Mouse (Mus musculus) kidney, embryonic 15.5 days (tissue): ENCODE measurements around the gene Sdcbp2. TPM values are rescaled to one million over a fixed set of nuclear protein-coding genes. Genes with fewer than 3 reads are reported as not detected.

ENCODE experiments used
- ATAC-seq: fragments of 200-750 bp; cut with Nextera tagmentation; replicated peaks from 2 replicates; pipeline ENCODE4 v1.8.0; 2017; ENCODE audit warnings: moderate TSS enrichment; ENCODE audit not compliant: low FRiP score
- H3K27ac ChIP-seq: fragments of 300-500 bp; sonication (generic); 2 replicates; pipeline ENCODE4 v1.5.1; 2015; ENCODE audit warnings: mild to moderate bottlenecking, inconsistent platforms
- H3K27me3 ChIP-seq: fragments of 300-500 bp; sonication (generic); 2 replicates; pipeline ENCODE4 v1.6.1; 2015; ENCODE audit warnings: inconsistent platforms
- H3K36me3 ChIP-seq: fragments of 300-500 bp; sonication (generic); 2 replicates; pipeline ENCODE4 v1.6.1; 2015; ENCODE audit warnings: inconsistent platforms
- H3K4me1 ChIP-seq: fragments of 300-500 bp; sonication (generic); 2 replicates; pipeline ENCODE4 v1.6.1; 2015; ENCODE audit warnings: inconsistent platforms
- H3K4me2 ChIP-seq: fragments of 300-500 bp; sonication (generic); 2 replicates; pipeline ENCODE4 v1.6.1; 2015; ENCODE audit warnings: moderate library complexity, mild to moderate bottlenecking, inconsistent platforms
- H3K4me3 ChIP-seq: fragments of 300-500 bp; sonication (generic); replicated peaks from 2 replicates; pipeline ENCODE4 v1.5.1; 2015; ENCODE audit warnings: mild to moderate bottlenecking, inconsistent platforms
- H3K9ac ChIP-seq: fragments of 300-500 bp; sonication (generic); 2 replicates; pipeline ENCODE4 v1.6.1; 2015; ENCODE audit warnings: mild to moderate bottlenecking, inconsistent platforms
- H3K9me3 ChIP-seq: fragments of 300-500 bp; sonication (generic); replicated peaks from 2 replicates; pipeline ENCODE4 v1.6.1; 2016; ENCODE audit warnings: inconsistent platforms
- WGBS: fragments of 180-500 bp; shearing (Covaris S2); methylation state at CpG from one replicate; pipeline ENCODE4 v1.1.7; 2015; ENCODE audit warnings: mixed read lengths; 5-methylcytosine and 5-hydroxymethylcytosine counted together
- polyA plus RNA-seq: library from polyadenylated mRNA; unstranded; fragments of >200 nt; fragmentation: Nextera tagmentation; extraction: Ambion mirVana; gene quantifications from 2 replicates; pipeline ENCODE4 v1.2.1, GENCODE M21; 2015

The Sdcbp2 gene
- 1.4 and 2.2 TPM in 2 replicates for polyA plus RNA-seq

DNA sequence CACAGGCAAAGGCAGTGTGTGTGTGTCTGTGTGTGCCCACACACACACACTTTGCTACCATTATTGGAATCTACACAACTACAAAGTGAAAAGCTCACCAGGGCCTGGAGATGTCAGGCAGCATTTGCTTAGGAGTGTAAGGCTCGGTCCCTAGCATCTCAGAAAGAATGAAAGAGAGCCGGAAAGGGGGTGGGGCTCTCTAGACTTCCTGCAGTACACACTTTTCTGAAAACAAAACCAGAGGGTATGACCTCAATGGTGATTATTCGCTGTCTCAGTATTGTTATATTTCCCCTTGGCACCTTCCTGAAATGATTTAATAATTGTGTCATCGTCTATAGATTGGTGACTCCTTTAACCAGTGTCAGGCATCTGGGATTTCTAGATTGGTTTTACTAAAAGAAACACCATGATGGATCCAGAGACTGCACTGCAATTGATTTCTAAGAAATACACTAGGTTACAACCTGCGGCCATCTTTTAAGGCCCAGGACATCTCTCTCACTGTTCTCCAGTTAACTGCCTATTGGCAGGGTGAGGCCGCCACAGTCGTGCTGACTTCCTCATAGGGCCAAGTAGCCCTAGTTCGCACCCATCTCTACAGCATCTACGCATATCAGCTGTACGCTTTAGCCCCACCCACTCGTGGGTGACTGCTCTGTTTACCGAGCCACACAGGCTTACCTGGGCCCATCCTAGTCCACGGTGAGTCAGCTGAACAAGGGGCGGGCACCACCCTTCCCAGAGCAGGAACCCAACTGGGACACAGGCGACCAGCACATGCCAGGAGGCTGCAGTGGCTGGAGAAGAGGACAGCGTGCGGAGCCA lies at the start of gene Sdcbp2:
Gene Sdcbp2 (plus strand): TSS at position 750 of the 828 bp plus-strand sequence.
- Histone ChIP-seq H3K9me3 (no peaks in the 10 kb centered on the region), H3K36me3 (no peaks in the 10 kb centered on the region), H3K4me1 (peaks cover 16% of the 10 kb centered on the region), H3K4me2 (no peak within 1 kb of the TSS), H3K27ac (no peak within 1 kb of the TSS), H3K27me3 (no peaks in the 10 kb centered on the region), H3K9ac (no peak within 1 kb of the TSS), H3K4me3 (no peak within 1 kb of the TSS)
- WGBS: 74% methylated on average over 17 of the region's 17 CpGs
- no peak for ATAC-seq

DNA sequence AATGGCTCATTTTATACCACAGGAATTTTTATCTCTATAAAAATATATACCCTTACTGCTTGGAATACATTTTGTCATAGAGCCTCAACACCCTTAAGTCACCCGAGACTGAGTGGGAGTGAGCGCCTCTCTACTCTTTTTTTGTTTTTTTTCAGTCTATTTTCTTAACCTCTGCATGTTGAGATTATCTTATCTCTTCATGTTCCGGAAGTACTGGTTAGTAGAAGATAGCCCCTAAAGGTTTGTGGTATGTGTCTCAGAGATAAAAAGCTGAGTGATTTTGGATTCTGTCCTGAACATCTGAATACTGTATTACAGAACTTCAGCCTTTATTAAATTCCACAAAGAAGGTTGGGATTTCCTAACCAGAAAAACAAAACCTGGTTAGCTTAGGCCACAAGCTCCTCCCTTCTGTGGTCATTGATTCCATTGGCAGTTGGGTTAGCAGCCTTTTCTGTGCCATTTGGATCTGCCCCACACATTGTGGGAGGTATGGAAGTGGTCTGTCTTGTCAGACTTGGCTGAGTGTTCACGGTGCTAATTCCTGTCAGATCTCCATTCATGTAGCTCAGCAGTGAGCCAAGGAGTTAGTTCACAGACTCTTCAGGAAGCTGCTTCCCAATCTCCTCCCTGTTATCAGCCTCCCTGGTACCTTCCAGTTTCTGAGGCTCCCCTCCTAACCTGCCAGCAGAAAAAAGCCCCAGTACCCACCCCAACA lies 47.9 kb upstream of the Sdcbp2 start:
- Histone ChIP-seq H3K9me3 (no peaks in the 10 kb centered on the region), H3K4me3 (no peak overlapping the region), H3K4me1 (no peaks in the 10 kb centered on the region), H3K27me3 (no peaks in the 10 kb centered on the region), H3K9ac (no peak overlapping the region), H3K4me2 (no peak overlapping the region), H3K36me3 (peaks cover 18% of the 10 kb centered on the region), H3K27ac (no peak overlapping the region)
- 53% methylated on average over 4 of the region's 4 CpGs for WGBS
- ATAC-seq: no peak

DNA sequence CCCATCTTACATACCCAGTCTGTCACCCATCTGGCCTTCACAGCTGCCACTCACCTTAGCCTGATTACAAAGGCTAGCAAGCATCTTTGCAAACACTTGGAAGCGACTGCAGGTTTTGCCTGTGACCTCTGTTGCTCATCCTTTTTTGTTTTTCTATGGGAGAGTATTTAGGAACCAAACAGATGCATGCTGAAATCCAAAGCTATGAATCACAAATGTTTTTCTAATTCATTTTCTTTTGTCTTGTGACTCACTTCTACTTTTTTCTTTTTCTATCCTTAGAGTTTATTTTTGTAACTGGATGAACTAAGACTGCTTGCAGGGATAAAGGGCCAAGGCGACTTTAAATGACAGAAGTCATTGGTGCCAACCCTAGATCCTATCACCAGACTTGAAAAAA lies 46.9 kb upstream of the Sdcbp2 start:
- WGBS: 68% methylated on average over 2 of the region's 2 CpGs
- Histone ChIP-seq H3K4me2 (no peak overlapping the region), H3K9me3 (no peaks in the 10 kb centered on the region), H3K27me3 (no peaks in the 10 kb centered on the region), H3K27ac (no peak overlapping the region), H3K4me3 (no peak overlapping the region), H3K9ac (no peak overlapping the region), H3K36me3 (peaks cover 8% of the 10 kb centered on the region), H3K4me1 (no peaks in the 10 kb centered on the region)
- ATAC-seq: no peak

DNA sequence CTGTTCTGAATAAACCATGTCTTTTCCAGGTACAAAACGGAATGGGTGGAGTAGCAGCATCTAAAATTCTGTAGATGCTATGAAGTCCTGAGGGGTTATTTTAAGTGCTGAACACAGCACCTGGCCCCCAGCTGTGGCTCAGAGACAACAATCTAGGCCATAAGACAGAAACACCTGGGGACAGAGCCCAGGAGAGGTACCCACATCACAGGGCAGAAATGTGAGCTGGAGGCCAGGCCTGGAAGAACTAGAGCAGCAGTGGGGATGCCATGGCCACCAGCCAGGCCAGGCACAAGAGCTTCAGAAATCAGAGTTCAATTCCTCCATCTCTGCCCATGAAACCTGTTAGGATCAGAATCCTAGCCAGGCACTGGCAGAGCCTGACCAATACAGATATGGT lies 44.4 kb upstream of the Sdcbp2 start:
- Histone ChIP-seq H3K27me3 (no peaks in the 10 kb centered on the region), H3K4me2 (no peak overlapping the region), H3K4me3 (no peak overlapping the region), H3K27ac (no peak overlapping the region), H3K9ac (no peak overlapping the region), H3K4me1 (no peaks in the 10 kb centered on the region), H3K36me3 (no peaks in the 10 kb centered on the region), H3K9me3 (no peaks in the 10 kb centered on the region)
- 95% methylated on average over 1 of the region's 1 CpGs for WGBS
- ATAC-seq: no peak

DNA sequence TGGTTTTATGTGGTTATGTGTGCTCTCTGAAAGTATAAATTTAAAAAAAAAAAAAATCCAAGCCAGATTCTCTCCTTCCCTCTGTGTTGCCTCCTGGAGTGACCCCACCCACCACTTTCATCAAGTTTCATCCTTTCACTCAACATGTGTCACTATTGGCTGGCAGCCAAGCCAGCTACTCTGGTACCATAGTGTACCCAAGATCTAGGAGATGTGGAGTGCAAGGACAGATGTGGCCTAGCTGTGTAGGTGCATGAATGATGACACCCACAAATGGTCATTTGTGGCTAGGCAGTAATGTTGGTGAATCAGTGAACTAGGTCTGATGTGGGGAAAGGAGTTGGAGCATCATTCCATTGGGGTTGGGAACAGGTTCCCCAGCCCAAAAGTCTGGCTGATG lies 43.3 kb upstream of the Sdcbp2 start:
- H3K36me3 ChIP-seq: no peaks in the 10 kb centered on the region
- H3K4me1 ChIP-seq: no peaks in the 10 kb centered on the region
- no peak overlapping the region for H3K4me2 ChIP-seq
- H3K9ac ChIP-seq: no peak overlapping the region
- no peak for ATAC-seq
- H3K27ac ChIP-seq: no peak overlapping the region
- H3K27me3 ChIP-seq: no peaks in the 10 kb centered on the region
- no peaks in the 10 kb centered on the region for H3K9me3 ChIP-seq
- H3K4me3 ChIP-seq: no peak overlapping the region

DNA sequence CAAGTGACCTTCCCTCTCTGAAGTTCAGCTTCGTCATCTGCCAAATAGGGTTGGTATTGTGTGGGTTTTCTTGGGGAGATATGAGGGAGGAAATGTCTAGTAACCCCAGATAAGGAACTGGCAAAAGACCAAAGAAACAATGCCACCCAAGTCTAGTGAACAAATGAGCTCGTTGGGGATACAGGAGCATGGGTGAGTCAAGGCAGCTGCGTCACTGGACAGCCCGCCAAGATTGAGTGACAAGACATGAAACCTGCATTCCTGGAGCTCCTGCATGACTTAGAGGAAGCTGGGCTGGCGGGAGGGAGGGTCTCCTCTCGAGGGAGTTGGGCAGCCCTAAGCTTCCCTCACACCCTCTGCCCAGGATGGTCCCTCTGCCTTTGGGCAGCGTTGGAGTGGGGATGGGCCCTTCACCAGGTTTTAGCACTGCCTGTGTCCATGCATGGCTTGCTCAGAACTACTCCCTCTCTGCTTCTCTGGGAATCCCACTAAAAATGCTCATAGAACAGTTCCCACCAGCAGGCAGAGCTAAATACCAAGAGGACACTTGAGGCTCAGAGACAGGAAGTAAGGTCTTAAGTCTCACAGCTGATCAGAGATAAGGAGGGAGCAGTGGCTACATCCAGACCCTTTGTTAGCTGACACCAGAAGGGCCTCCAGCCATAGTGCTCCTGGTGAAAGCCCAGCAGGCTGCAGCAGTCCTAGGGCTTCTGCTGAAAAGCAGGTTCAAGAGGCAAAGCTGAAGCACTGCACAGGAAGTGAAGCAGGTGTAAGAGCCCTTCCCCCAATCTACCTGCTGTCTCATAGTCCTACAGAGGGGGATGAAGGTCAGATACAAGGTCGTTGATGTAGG lies 41.8 kb upstream of the Sdcbp2 start:
- H3K9me3 ChIP-seq: no peaks in the 10 kb centered on the region
- no peak overlapping the region for H3K27ac ChIP-seq
- 50% methylated on average over 8 of the region's 8 CpGs for WGBS
- H3K27me3 ChIP-seq: no peaks in the 10 kb centered on the region
- no peak overlapping the region for H3K4me2 ChIP-seq
- ATAC-seq: no peak
- H3K4me1 ChIP-seq: 0 out of 2 replicates have a peak, but pooled peaks cover 2% of the 10 kb centered on the region
- H3K36me3 ChIP-seq: no peaks in the 10 kb centered on the region
- no peak overlapping the region for H3K9ac ChIP-seq
- no peak overlapping the region for H3K4me3 ChIP-seq

DNA sequence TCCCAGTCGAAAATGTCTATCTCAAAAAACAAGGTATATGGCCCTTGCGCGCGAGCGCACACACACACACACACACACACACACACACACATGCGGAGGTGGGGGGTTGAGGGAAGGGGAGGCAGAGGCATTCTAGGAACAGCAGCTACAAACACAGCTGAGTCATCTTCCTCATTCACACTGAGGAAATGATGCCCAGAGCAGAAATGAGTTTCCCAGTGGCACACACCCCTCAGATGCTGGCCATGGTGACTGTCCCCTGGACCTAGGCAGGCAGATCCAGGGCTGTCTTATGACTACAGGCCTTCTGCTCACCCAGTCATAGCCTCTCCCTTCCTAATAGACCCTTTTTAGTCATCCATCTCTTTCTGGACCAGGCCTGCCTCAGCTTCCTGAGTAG lies 38.8 kb upstream of the Sdcbp2 start:
- H3K9me3 ChIP-seq: no peaks in the 10 kb centered on the region
- WGBS: 89% methylated on average over 6 of the region's 6 CpGs
- peaks cover 9% of the 10 kb centered on the region; the same call in 1 of the 2 replicates for H3K4me1 ChIP-seq
- no peak overlapping the region for H3K4me2 ChIP-seq
- H3K36me3 ChIP-seq: no peaks in the 10 kb centered on the region
- no peak overlapping the region for H3K4me3 ChIP-seq
- no peak overlapping the region for H3K9ac ChIP-seq
- H3K27me3 ChIP-seq: no peaks in the 10 kb centered on the region
- no peak overlapping the region for H3K27ac ChIP-seq
- no peak for ATAC-seq

DNA sequence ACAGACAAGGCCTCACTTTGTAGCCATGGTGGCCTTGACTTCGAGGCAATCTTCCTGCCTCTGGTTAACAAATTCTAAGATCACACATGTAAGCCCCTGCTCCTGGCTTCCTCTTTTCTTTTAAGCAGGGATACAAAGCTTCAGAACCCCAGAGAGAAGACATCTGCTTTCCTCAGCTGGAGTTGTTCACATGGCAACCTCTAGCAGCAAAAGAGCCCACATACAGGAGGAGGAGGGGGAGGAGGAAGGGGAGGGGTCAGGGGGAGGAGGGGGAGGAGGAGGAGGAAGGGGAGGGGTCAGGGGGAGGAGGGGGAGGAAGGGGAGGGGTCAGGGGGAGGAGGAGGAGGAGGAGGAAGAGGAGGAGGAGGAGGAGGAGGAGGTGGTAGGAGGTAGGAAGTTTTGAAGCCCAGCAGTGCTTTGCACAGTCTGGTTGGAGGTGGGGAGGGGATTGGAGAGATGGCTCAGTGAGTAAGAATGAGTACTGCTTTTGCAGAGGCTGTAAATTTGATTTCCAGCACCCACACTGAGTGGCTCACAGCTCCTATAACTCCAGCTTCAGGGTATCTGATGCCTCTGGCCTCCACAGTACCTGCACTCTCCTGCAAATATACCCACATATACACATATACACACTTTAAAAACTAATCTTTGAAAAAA lies 36.3 kb upstream of the Sdcbp2 start:
- no peaks in the 10 kb centered on the region for H3K9me3 ChIP-seq
- no peaks in the 10 kb centered on the region for H3K27me3 ChIP-seq
- H3K4me3 ChIP-seq: no peak overlapping the region
- no peak overlapping the region for H3K9ac ChIP-seq
- peak; percentile 80 for ATAC-seq
- peak overlapping the region; percentile 43 for H3K4me2 ChIP-seq
- WGBS: 55% methylated on average over 1 of the region's 1 CpGs
- peak overlapping the region; percentile 90 for H3K27ac ChIP-seq
- peaks cover 11% of the 10 kb centered on the region for H3K4me1 ChIP-seq
- no peaks in the 10 kb centered on the region for H3K36me3 ChIP-seq

DNA sequence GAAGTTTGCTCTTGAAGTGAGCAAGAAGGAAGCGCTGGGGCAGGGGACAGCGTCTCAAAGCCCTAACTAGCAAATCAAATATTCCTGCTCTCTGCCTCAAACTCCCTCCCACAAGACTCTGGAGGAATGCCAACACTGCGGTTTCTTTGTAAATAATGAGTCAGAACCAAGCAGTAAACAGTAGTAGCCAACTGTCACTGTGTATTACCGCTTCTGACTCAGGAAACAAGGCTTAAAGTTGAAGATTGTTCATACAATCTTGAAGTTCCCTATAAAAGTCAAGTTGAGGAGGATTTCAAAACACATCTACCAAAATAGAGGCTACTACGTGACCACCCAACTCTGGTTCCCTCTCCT lies 35.8 kb upstream of the Sdcbp2 start:
- Histone ChIP-seq H3K4me3 (no peak overlapping the region), H3K4me1 (peaks cover 16% of the 10 kb centered on the region), H3K27ac (peak overlapping the region; percentile 90), H3K27me3 (no peaks in the 10 kb centered on the region), H3K9me3 (no peaks in the 10 kb centered on the region), H3K4me2 (peak overlapping the region; percentile 43), H3K9ac (no peak overlapping the region), H3K36me3 (no peaks in the 10 kb centered on the region)
- WGBS: 60% methylated on average over 5 of the region's 5 CpGs
- peak; percentile 66 for ATAC-seq

DNA sequence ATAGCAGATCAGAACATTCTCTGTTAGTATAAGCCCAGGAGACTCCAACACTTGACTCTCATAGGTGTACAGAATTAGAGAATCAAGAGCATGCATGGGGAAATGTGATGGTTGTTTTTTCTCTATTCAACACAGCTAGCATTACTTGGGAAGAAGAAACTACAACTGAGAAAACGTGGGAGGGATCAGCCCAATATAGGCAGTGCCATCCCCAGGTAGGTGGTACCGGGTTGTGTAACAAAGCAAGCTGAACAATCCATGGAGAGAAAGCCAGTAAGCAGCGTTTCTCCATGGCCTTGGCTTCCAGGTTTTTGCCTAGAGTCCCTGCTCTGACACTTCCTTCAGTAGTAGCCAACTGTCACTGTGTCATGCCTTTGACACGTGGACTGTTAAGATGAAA lies 33.8 kb upstream of the Sdcbp2 start:
- Histone ChIP-seq H3K4me2 (no peak overlapping the region), H3K4me3 (no peak overlapping the region), H3K4me1 (peaks cover 23% of the 10 kb centered on the region), H3K9ac (no peak overlapping the region), H3K27ac (no peak overlapping the region), H3K27me3 (no peaks in the 10 kb centered on the region), H3K36me3 (no peaks in the 10 kb centered on the region), H3K9me3 (no peaks in the 10 kb centered on the region)
- WGBS: 58% methylated on average over 4 of the region's 4 CpGs
- no peak for ATAC-seq

DNA sequence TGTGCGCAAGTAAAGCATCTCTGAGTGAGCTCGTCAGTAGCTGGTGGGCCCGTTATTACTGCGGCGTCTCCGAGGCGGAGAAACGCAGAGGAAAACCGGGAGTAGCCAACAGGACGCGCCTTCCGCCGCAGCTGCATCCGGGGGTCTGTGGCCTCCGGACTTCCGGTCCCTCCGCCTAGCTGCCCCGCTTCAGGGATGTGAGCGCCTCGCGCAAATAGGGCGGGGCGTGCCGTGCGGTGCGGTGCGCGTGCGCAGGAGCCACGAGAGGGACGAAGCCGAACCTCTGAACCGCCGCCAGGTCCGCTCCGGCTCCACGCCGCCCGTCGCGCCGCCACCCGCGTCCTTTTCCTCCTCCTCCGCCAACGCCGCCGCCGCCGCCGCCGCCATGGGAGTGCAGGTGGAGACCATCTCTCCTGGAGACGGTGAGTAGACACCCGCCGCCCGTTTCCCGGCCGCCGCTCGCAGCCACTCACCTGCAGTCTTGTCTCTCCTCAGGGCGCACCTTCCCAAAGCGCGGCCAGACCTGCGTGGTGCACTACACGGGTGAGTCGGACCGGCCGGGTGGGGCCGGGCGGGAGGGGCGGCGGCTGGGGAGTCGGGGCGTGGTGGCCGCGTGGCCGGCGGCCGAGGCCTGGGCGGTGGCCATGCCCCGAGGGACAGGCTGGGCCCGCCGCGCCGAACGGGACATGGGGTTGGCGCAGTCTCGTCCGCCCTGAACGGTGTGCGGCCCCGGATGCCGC lies 29.9 kb upstream of the Sdcbp2 start, which contains the start of gene Fkbp1a:
Gene Fkbp1a (plus strand): TSS at position 161 of the 740 bp plus-strand sequence.
- H3K4me2 ChIP-seq: peak within 1 kb of the TSS; percentile 67
- H3K9me3 ChIP-seq: no peaks in the 10 kb centered on the region
- WGBS: under 1% methylated on average over 85 of the region's 93 CpGs
- peaks cover 31% of the 10 kb centered on the region for H3K36me3 ChIP-seq
- H3K4me1 ChIP-seq: peaks cover 47% of the 10 kb centered on the region
- H3K4me3 ChIP-seq: peak within 1 kb of the TSS; percentile 88
- H3K9ac ChIP-seq: peak within 1 kb of the TSS; percentile 95
- H3K27me3 ChIP-seq: no peaks in the 10 kb centered on the region
- peak within 1 kb of the TSS; percentile 97 for H3K27ac ChIP-seq
- peak; percentile 97 for ATAC-seq
